Mouse (Mus musculus): ENCODE measurements around the gene Strap.

- TF ChIP-seq ZC3H11A (IDR thresholded peaks at IDR 0.05; ENCODE audit: borderline replicate concordance, low read depth, low read length) (peak; percentile 20; the same call in 1 of the 2 replicates), HCFC1 (IDR thresholded peaks at IDR 0.05; ENCODE audit: borderline replicate concordance, insufficient read depth, low read length) (no peak)
Observed at GRCm38 (mm10) chr6:137796596-137797567, 62.0 kb downstream of the Strap start.
